Mouse (Mus musculus) bone marrow, adult 2 months (tissue): Measurements from ENCODE around the gene Gp1ba.

Source experiments
- CTCF ChIP-seq: fragments of 200-500 bp; IDR thresholded peaks from 2 replicates; pipeline ENCODE4 v1.5.1; 2011; ENCODE audit warnings: low read length, control low read depth; ENCODE audit not compliant: control insufficient read depth, insufficient read depth
- POLR2A ChIP-seq: fragments of 200-500 bp; IDR thresholded peaks from 2 replicates; pipeline ENCODE4 v1.6.1; 2011; ENCODE audit warnings: low read depth, mild to moderate bottlenecking, control low read depth, low read length, borderline replicate concordance; ENCODE audit not compliant: control insufficient read depth

DNA sequence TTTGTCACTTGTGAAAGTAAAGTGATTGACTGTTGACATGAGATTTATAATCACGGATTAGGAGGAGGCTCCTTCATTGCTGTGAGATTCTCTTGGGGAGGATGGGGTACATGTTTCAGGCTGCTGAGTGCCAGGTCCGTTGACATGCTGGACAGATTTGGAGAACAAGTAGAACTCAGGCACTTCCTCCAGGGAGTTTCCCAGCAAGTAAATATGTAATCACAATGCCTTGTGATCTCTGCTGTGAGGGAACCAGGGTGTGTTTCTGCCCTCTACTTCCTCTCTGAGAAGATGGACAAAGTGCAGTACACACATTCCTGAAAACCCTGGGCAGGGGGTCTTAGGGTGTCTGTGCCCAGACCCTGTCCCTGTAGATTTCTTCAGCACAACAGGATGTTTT is 43.3 kb upstream of the Gp1ba start:
- TF ChIP-seq POLR2A: no peak
- TF ChIP-seq CTCF: no peak
